Mouse (Mus musculus) ZHBTc4 (cell line): ENCODE measurements around the gene Coq2.

Source experiments
- DNase-seq: peaks from one replicate; pipeline ENCODE4 v3.0.0-alpha.2; 2011; ENCODE audit warnings: low read depth, low spot score

Coq2 gene

DNA sequence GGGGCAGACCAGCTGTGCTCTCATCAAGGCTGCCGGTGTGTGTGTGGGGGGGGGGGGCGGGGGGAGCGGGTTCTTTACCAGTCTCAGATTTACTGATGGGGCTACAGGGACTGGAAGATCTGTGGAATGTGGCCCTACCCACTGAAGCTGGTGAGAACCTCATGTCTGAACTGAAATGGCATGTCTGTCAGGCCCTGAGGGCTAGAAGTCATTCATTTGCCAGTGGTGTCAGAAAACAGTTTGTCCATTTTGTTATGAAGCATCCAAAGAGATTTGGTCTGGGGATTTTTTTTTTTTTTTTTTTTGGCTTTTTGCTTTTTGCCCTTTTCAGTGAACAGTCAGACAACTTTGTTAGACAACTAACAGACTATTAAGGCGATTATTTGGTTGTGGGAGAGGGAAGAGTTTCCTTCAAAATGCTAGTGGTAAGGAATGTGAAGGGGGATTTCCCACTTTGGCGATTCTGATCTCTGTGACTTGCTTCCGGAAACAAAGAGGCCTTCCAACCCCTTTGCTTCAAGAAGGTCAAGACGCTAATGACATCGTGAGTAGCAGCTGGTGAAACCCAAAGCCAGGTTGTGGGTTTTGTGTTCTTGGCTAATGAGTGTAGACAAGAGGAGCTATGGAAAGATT is 52.9 kb downstream of the Coq2 start:
- no peak for DNase-seq

DNA sequence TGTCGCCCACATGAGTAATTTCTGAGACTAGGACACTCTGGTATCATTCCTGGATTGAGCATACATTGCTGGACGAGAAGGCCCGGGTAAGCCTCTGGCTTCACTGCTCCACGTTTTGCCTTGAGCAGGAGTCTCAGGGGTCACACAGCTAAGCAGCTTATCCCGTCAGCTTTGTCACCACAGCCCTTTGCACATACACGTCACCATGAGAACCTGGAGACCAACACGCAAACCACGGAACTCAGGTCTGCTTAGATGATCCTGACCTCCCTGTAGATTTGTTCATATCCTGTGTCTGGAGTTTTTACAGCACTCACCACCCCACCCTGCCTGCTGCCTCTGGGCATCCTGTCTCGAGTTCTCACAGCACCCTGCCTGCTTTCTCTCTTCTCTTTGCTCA is 54.0 kb downstream of the Coq2 start:
- no peak for DNase-seq

DNA sequence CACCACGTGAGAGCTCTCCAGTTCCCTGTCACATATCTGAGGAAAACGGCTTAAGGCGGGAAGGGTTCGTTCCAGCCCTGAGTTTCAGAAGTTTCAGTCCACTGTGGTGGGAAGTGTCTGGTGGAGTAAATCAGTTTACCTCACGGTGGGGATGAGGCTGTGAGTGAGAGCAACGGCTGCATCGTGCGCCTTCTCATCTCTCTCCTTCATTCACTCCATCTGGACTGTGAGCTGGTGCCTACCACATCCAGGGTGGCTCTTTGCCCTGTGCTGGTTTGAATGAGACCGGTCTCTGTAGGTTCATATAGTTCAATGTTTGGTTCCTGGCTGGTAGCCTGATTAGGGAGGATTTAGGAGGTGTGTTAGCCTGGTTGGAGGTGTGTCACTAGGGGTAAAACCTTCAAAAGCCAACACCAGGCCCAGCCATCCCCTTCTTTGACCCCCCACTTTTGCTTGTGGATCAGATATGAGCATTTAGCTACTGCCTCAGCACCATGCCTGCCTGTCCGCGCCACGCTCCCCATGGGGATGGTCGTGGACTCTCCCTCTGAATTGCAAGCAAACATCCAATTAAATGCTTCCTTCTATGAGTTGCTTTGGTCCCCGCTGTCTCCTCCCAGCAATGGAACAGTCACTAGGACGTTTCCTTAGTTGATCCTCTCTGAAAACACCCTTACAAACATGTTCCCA is 55.2 kb downstream of the Coq2 start:
- DNase-seq, result no peak

DNA sequence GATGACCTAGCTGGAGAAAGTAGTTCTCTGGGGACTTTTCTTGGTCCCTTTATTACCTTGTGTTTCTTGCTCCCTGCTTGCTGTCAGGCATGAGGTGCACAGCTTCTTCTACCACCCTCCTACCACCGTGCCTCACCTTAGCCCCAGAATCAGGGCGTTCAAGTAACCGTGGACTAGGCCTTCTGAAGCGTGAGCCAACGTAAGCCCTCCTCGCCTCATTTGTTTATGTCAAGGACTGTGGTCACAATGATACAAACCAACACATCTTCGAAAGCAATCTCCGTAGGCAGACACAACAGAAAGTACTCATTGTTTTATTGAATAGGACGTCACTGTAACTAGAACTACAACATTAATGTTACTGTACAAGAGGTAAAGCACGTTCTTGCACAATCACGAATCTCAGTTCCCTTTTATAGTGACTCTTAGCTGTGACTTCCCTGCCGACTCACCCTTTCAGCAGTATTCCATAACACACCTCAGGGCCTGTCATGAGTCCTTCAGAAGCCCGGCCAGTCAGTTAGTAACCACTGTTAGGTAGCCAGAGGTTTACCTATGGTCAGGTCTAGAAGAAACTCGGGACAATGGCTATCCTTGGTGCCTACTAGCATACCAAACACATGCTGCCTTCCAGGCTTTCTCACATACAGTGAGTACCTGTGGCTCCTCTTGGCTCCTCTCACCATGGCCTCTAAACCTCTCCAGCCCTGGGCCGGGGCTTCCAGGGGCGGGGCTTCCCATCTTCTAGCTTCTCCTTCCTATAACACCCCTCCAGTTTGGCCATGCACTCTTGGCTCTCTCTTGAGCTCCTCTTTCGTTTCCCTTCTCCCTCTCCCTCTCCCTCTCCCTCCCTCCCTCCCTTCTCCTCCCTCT is 60.8 kb downstream of the Coq2 start:
- DNase-seq, result no peak

DNA sequence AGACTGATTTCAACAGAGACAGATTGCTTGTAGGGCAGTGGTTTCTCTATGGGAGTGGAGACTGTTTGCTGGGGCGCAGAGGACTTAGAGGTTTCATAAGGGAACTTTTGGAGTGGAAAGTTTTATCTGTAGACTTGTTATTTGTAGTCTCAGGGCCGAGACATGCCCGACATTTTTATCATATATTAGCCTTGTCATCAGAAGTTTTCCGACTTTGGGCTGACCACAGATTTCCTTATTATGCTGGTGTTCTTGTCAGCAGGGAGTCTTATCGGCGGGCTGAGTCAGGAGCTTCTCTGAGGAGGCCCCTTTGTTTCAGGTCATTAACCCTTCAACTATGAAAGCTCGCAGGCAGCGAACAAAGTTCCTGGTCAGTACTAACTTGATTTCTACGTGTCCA is 67.1 kb downstream of the Coq2 start:
- no peak for DNase-seq

DNA sequence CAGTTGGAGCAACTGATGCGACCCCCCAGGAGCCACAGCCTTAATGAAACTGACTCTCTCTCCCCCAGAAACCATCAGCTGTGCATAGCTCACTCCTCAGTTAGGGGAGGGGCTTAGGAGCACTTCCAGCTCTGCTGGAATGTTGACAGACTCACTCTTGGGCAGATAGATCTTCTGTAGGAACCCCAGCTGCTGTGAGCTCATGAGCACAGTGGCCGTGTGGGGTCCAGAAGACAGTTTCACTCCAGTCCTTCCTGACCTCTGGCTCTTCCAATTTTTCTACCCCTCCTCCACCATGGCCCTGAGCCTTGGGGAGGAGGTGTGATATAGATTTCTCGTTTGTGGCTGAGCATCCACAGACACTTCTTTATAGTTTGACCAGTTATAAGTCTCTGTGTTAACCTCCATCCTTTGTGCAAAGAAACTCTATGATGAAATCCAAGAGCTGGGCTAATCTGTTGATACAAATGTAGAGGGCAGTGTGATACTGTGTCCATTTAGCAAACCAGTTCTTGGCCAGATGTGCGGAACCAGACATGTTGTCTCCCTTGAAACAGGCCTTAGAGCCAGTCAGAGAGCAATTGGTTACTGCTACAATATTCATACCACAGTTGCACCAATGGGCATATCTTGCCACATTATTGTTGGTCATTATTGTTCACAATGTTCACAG is 67.7 kb downstream of the Coq2 start:
- no peak for DNase-seq

DNA sequence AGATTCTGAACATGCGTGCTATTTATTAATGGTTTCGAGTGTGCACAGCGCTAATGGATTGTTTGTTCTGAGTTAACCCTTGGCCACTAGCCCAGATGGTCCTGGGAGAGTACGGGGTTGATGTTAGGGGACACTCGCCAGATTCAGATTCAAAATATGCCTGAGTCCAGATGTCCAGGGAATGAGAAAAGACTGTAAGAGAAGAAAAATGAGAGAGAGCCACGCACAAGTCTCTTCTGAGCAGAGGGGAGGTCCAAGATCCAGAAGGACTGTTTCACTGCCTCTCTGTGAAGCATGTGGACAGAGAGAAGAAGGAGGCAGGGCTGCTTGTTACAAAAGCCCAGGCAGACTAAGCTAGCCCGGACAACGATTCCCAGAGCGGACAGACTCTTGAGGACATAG is 69.1 kb downstream of the Coq2 start:
- no peak for DNase-seq
